Mouse (Mus musculus): ENCODE measurements at regions not wholly inside any gene's neighbourhood (a gene's known extent, or its start where the extent isn't known, plus 50 kb on each side); places are given as distances from the start of the nearest gene placed in this dataset.

GRCm38 (mm10) chr1:35372751-35373150 lies 523.0 kb downstream of the Plekhb2 start:
- TF ChIP-seq POLR2A (IDR thresholded peaks at IDR 0.05; ENCODE audit: insufficient read depth, low read depth, low read length): no peak
- TF ChIP-seq CTCF (IDR thresholded peaks at IDR 0.05): no peak
- TF ChIP-seq EP300 (IDR thresholded peaks at IDR 0.05; ENCODE audit: insufficient read depth, low read depth, low read length): no peak

Measured in heart, adult 2 months (tissue).